Mouse (Mus musculus) small intestine, adult 2 months (tissue): Measurements from ENCODE around the gene Smyd4.

Experiments
- CTCF ChIP-seq: fragments of 200-500 bp; IDR thresholded peaks from 2 replicates; pipeline ENCODE4 v1.5.1; 2012; ENCODE audit warnings: low read depth, mild to moderate bottlenecking, control low read depth, inconsistent platforms, low read length, moderate library complexity, mixed read lengths; ENCODE audit not compliant: insufficient replicate concordance, insufficient read length; ENCODE audit errors: extremely low read depth
- POLR2A ChIP-seq: fragments of 200-500 bp; IDR thresholded peaks from 2 replicates; pipeline ENCODE4 v1.6.1; 2012; ENCODE audit warnings: low read depth, mild to moderate bottlenecking, control low read depth, inconsistent platforms, low read length, moderate library complexity

- TF ChIP-seq POLR2A (no peak), CTCF (no peak)
These were observed 1.6 kb upstream of the Smyd4 start for GRCm38 (mm10) chr11:75346556-75347187.
